ENCODE assay signal across 19 mouse cellular contexts in genomic region chr11:119777872-119778271, GRCm38 (mm10).
DNase-seq lines count a peak whose midpoint lies in the region; ATAC-seq and TF ChIP-seq lines count a peak whose summit lies in the region.
"Had no signal": no experiment of that assay in that cellular context is flagged by ENCODE, and none has a peak within 500 bp of the region (broad histone marks: within the 10 kb centered on the region; RNA-seq: fewer than 3 reads in every experiment).

No protein-coding gene starts in this region.

- H3K4me2 ChIP-seq in liver, postnatal 0 days (ENCODE audit: low read depth, low read length), result no peak overlapping the region
- H3K4me2 ChIP-seq: embryonic facial prominence, embryonic 12.5 days; embryonic facial prominence, embryonic 15.5 days; forebrain, embryonic 12.5 days; forebrain, embryonic 15.5 days; heart, embryonic 11.5 days; hindbrain, embryonic 12.5 days; hindbrain, embryonic 15.5 days had no signal

- no peak for ATAC-seq in liver, postnatal 0 days
- ATAC-seq: activated CD4-positive, CD25-positive, alpha-beta regulatory T cell, adult 4 months; CD4-positive, CD25-positive, alpha-beta regulatory T cell, adult 4 months; forebrain, embryonic 15.5 days had no signal

- no peak for TF ChIP-seq CTCF in cerebellum, adult 2 months (IDR thresholded peaks at IDR 0.05; ENCODE audit: borderline replicate concordance, insufficient read depth, low read depth, low read length)
- TF ChIP-seq CTCF in liver, postnatal 0 days (IDR thresholded peaks at IDR 0.05; ENCODE audit: low read depth), result no peak

- no peak for TF ChIP-seq POLR2A in cerebellum, adult 2 months (IDR thresholded peaks at IDR 0.05; ENCODE audit: borderline replicate concordance, insufficient read depth, low read length)

- H3K9ac ChIP-seq in liver, postnatal 0 days (replicated peaks), result no peak overlapping the region
- H3K9ac ChIP-seq: embryonic facial prominence, embryonic 12.5 days; embryonic facial prominence, embryonic 15.5 days; forebrain, embryonic 12.5 days; forebrain, embryonic 15.5 days; hindbrain, embryonic 12.5 days; hindbrain, embryonic 15.5 days had no signal

- peak overlapping the region; percentile 23; the same call in 1 of the 2 replicates for H3K27ac ChIP-seq in cerebellum, adult 2 months (ENCODE audit: insufficient read depth, low read length)
- H3K27ac ChIP-seq in macrophage, result 0 out of 2 replicates have a peak overlapping the region, but pooled peaks have one; percentile 7
- no peak overlapping the region for H3K27ac ChIP-seq in liver, postnatal 0 days (ENCODE audit: low read depth)
- H3K27ac ChIP-seq: embryonic facial prominence, embryonic 12.5 days; forebrain, embryonic 12.5 days; forebrain, embryonic 15.5 days; hindbrain, embryonic 12.5 days; hindbrain, embryonic 15.5 days had no signal

- no peaks in the 10 kb centered on the region for H3K27me3 ChIP-seq in cerebellum, adult 2 months (ENCODE audit: control insufficient read depth, insufficient read depth, low read length)
- no peaks in the 10 kb centered on the region for H3K27me3 ChIP-seq in liver, postnatal 0 days (ENCODE audit: insufficient read depth, low read length)
- H3K27me3 ChIP-seq: embryonic facial prominence, embryonic 12.5 days; embryonic facial prominence, embryonic 15.5 days; forebrain, embryonic 12.5 days; forebrain, embryonic 15.5 days; hindbrain, embryonic 12.5 days; hindbrain, embryonic 15.5 days had no signal

- TF ChIP-seq EP300 in liver, postnatal 0 days (IDR thresholded peaks at IDR 0.05; ENCODE audit: low read depth), result no peak

- peaks cover 4% of the 10 kb centered on the region; the same call in 1 of the 2 replicates for H3K79me2 ChIP-seq in macrophage (ENCODE audit: inconsistent target)

- no peaks in the 10 kb centered on the region for H3K36me3 ChIP-seq in macrophage (ENCODE audit: inconsistent target)
- 0 out of 2 replicates have a peak, but pooled peaks cover 6% of the 10 kb centered on the region for H3K36me3 ChIP-seq in liver, postnatal 0 days (replicated peaks; ENCODE audit: insufficient read depth, low read length)
- H3K36me3 ChIP-seq: forebrain, embryonic 15.5 days; hindbrain, embryonic 15.5 days had no signal

- WGBS in cerebellum, adult 2 months, result 37% methylated on average over 1 of the region's 1 CpGs
- 100% methylated on average over 1 of the region's 1 CpGs for WGBS in macrophage (ENCODE audit: missing documents)
- 78% methylated on average over 1 of the region's 1 CpGs for WGBS in liver, postnatal 0 days (ENCODE audit: insufficient replicate concordance)

- peaks cover 6% of the 10 kb centered on the region for H3K9me3 ChIP-seq in liver, postnatal 0 days (ENCODE audit: low read length)
- H3K9me3 ChIP-seq: embryonic facial prominence, embryonic 15.5 days had no signal

- no peak for DNase-seq in cerebellum, adult 2 months
- no peak for DNase-seq in cerebellum, adult 11 months
- peak; percentile 28 for DNase-seq in 3T3-L1 (ENCODE audit: low read depth, low spot score)
- no peak for DNase-seq in liver, postnatal 0 days
- DNase-seq in thymus, postnatal 36 days, result no peak
- DNase-seq: adrenal gland, adult 8-10 months; adrenal gland, postnatal 25 days; gastrocnemius, postnatal 10 days had no signal

- H3K4me3 ChIP-seq in cerebellum, adult 2 months (replicated peaks; ENCODE audit: insufficient read depth, low read depth, low read length), result no peak overlapping the region
- H3K4me3 ChIP-seq in macrophage (ENCODE audit: inconsistent target), result no peak overlapping the region
- no peak overlapping the region for H3K4me3 ChIP-seq in liver, postnatal 0 days (ENCODE audit: low read depth, low read length)
- H3K4me3 ChIP-seq: embryonic facial prominence, embryonic 12.5 days; embryonic facial prominence, embryonic 15.5 days; erythroblast, embryonic 14.5 days; forebrain, embryonic 12.5 days; forebrain, embryonic 15.5 days; hindbrain, embryonic 12.5 days; hindbrain, embryonic 15.5 days had no signal

- peaks cover 47% of the 10 kb centered on the region for H3K4me1 ChIP-seq in cerebellum, adult 2 months (ENCODE audit: control insufficient read depth, insufficient read depth, low read length)
- no peaks in the 10 kb centered on the region for H3K4me1 ChIP-seq in liver, postnatal 0 days (ENCODE audit: insufficient read depth)
- H3K4me1 ChIP-seq: embryonic facial prominence, embryonic 12.5 days; forebrain, embryonic 12.5 days had no signal
